Mouse (Mus musculus) G1E-ER4 (cell line): ENCODE data around the gene Pacrg. TPM values are rescaled to one million over a fixed set of nuclear protein-coding genes. Genes with fewer than 3 reads are reported as not detected.

Experiments
- GATA1 ChIP-seq: IDR thresholded peaks from one replicate; pipeline ENCODE4 v1.8.0; 2012; ENCODE audit warnings: low read length, inconsistent platforms
- polyA plus RNA-seq: library from polyadenylated mRNA; stranded (reverse); fragments of >175 nt; gene quantifications from 2 replicates; pipeline ENCODE4 v1.2.3, GENCODE M21; 2012

The Pacrg gene
- polyA plus RNA-seq, 1 experiment: not detected

- TF ChIP-seq GATA1: no peak
Measured at GRCm38 (mm10) chr17:10469874-10470568, 370.1 kb downstream of the Pacrg start.

GRCm38 (mm10) chr17:10467102-10467501, 373.0 kb downstream of the Pacrg start:
- no peak for TF ChIP-seq GATA1

GRCm38 (mm10) chr17:10465467-10465866, 374.6 kb downstream of the Pacrg start:
- TF ChIP-seq GATA1: no peak

- no peak for TF ChIP-seq GATA1
Measured at GRCm38 (mm10) chr17:10464700-10465099, 375.4 kb downstream of the Pacrg start.

GRCm38 (mm10) chr17:10463626-10464025, 376.5 kb downstream of the Pacrg start:
- TF ChIP-seq GATA1: no peak

- no peak for TF ChIP-seq GATA1
Measured at GRCm38 (mm10) chr17:10460916-10461315, 379.2 kb downstream of the Pacrg start.

- no peak for TF ChIP-seq GATA1
Measured at GRCm38 (mm10) chr17:10458743-10459142, 381.4 kb downstream of the Pacrg start.

GRCm38 (mm10) chr17:10456409-10456808, 383.7 kb downstream of the Pacrg start:
- no peak for TF ChIP-seq GATA1

- TF ChIP-seq GATA1: no peak
Measured at GRCm38 (mm10) chr17:10455961-10456360, 384.1 kb downstream of the Pacrg start.

- TF ChIP-seq GATA1: no peak
Measured at GRCm38 (mm10) chr17:10454406-10454805, 385.7 kb downstream of the Pacrg start.

- no peak for TF ChIP-seq GATA1
Measured at GRCm38 (mm10) chr17:10452801-10453200, 387.3 kb downstream of the Pacrg start.

- no peak for TF ChIP-seq GATA1
Measured at GRCm38 (mm10) chr17:10451306-10452077, 388.6 kb downstream of the Pacrg start.

GRCm38 (mm10) chr17:10449800-10450299, 390.3 kb downstream of the Pacrg start:
- TF ChIP-seq GATA1: no peak

- no peak for TF ChIP-seq GATA1
Measured at GRCm38 (mm10) chr17:10448417-10448816, 391.7 kb downstream of the Pacrg start.

GRCm38 (mm10) chr17:10441501-10442111, 398.5 kb downstream of the Pacrg start:
- no peak for TF ChIP-seq GATA1

- TF ChIP-seq GATA1: no peak
Measured at GRCm38 (mm10) chr17:10440961-10441360, 399.1 kb downstream of the Pacrg start.
